Mouse (Mus musculus) E14TG2a.4 (cell line): ENCODE data around the gene Eid2b.

Experiments used
- H3K27me3 ChIP-seq: 2 replicates; pipeline ENCODE4 v1.6.1; 2014; ENCODE audit warnings: low read length, control low read depth; ENCODE audit not compliant: insufficient read depth
- H3K36me3 ChIP-seq: 2 replicates; pipeline ENCODE4 v1.6.1; 2014; ENCODE audit warnings: low read length, control low read depth; ENCODE audit not compliant: insufficient read depth
- H3K4me1 ChIP-seq: replicated peaks from 2 replicates; pipeline ENCODE4 v1.6.1; 2014; ENCODE audit warnings: low read depth, low read length, control low read depth
- H3K4me3 ChIP-seq: replicated peaks from 2 replicates; pipeline ENCODE4 v1.5.1; 2014; ENCODE audit warnings: mild to moderate bottlenecking, low read length
- H3K9me3 ChIP-seq: 2 replicates; pipeline ENCODE4 v1.6.1; 2014; ENCODE audit warnings: low read length, control low read depth
- CTCF ChIP-seq: conservative IDR thresholded peaks from 2 replicates; pipeline ENCODE4 v1.5.1; 2014; ENCODE audit warnings: low read length
- NANOG ChIP-seq: IDR thresholded peaks from 2 replicates; pipeline ENCODE4 v1.6.1; 2014; ENCODE audit warnings: borderline replicate concordance, low read length, mixed read lengths
- POU5F1 ChIP-seq: IDR thresholded peaks from 2 replicates; pipeline ENCODE4 v1.6.1; 2014; ENCODE audit warnings: low read length, borderline replicate concordance

The Eid2b gene

GRCm38 (mm10) chr7:28290165-28290564 is 12.6 kb downstream of the Eid2b start:
- H3K9me3 ChIP-seq: peaks cover 5% of the 10 kb centered on the region; the same call in 1 of the 2 replicates
- TF ChIP-seq CTCF (no peak), POU5F1 (no peak), NANOG (no peak)
- peaks cover 88% of the 10 kb centered on the region for H3K27me3 ChIP-seq

GRCm38 (mm10) chr7:28290638-28291590 is 13.4 kb downstream of the Eid2b start, which contains the start of gene Selenov:
Gene Selenov (minus strand): TSS chr7:28291186.
- peaks cover 5% of the 10 kb centered on the region; the same call in 1 of the 2 replicates for H3K9me3 ChIP-seq
- H3K27me3 ChIP-seq: peaks cover 92% of the 10 kb centered on the region
- TF ChIP-seq POU5F1: no peak; the same call in 1 of the 2 replicates
- H3K4me1 ChIP-seq: peaks cover 46% of the 10 kb centered on the region
- H3K36me3 ChIP-seq: no peaks in the 10 kb centered on the region
- peak within 1 kb of the TSS; percentile 80 for H3K4me3 ChIP-seq

More at GRCm38 (mm10) chr7:28290165-28290564, 12.6 kb downstream of the Eid2b start:
- no peaks in the 10 kb centered on the region for H3K36me3 ChIP-seq
- peaks cover 42% of the 10 kb centered on the region for H3K4me1 ChIP-seq
- peak overlapping the region; percentile 80 for H3K4me3 ChIP-seq

- Histone ChIP-seq H3K4me1 (peaks cover 68% of the 10 kb centered on the region), H3K4me3 (peak overlapping the region; percentile 85), H3K27me3 (peaks cover 89% of the 10 kb centered on the region), H3K9me3 (no peaks in the 10 kb centered on the region), H3K36me3 (no peaks in the 10 kb centered on the region)
- TF ChIP-seq CTCF (no peak), NANOG (no peak), POU5F1 (no peak)
These were observed 16.9 kb downstream of the Eid2b start for GRCm38 (mm10) chr7:28294481-28294880.

- peaks cover 67% of the 10 kb centered on the region for H3K27me3 ChIP-seq
- H3K4me3 ChIP-seq: peak overlapping the region; percentile 71
These were observed 21.5 kb downstream of the Eid2b start for GRCm38 (mm10) chr7:28298837-28299625.

GRCm38 (mm10) chr7:28301616-28302433 is 24.3 kb downstream of the Eid2b start, which contains the start of gene Dll3:
Gene Dll3 (minus strand): TSS chr7:28302238.
- peak within 1 kb of the TSS; percentile 78 for H3K4me3 ChIP-seq
- peaks cover 69% of the 10 kb centered on the region for H3K4me1 ChIP-seq
- H3K27me3 ChIP-seq: peaks cover 41% of the 10 kb centered on the region
- 0 out of 2 replicates have a peak, but pooled peaks have one; percentile 3 for TF ChIP-seq CTCF
- TF ChIP-seq POU5F1: no peak
- H3K36me3 ChIP-seq: peaks cover 34% of the 10 kb centered on the region
- no peaks in the 10 kb centered on the region for H3K9me3 ChIP-seq

More at GRCm38 (mm10) chr7:28298837-28299625, 21.5 kb downstream of the Eid2b start:
- H3K9me3 ChIP-seq: no peaks in the 10 kb centered on the region
- TF ChIP-seq POU5F1 (no peak), NANOG (no peak), CTCF (peak; percentile 84)
- H3K4me1 ChIP-seq: peaks cover 78% of the 10 kb centered on the region
- H3K36me3 ChIP-seq: peaks cover 6% of the 10 kb centered on the region

GRCm38 (mm10) chr7:28305641-28306040 is 28.1 kb downstream of the Eid2b start:
- H3K4me3 ChIP-seq: no peak overlapping the region
- H3K27me3 ChIP-seq: peaks cover 10% of the 10 kb centered on the region
- TF ChIP-seq CTCF (no peak), NANOG (no peak), POU5F1 (no peak)
- no peaks in the 10 kb centered on the region for H3K9me3 ChIP-seq
- H3K4me1 ChIP-seq: peaks cover 59% of the 10 kb centered on the region
- H3K36me3 ChIP-seq: peaks cover 72% of the 10 kb centered on the region

- TF ChIP-seq CTCF: no peak
- TF ChIP-seq POU5F1: no peak
- TF ChIP-seq NANOG: no peak
- H3K9me3 ChIP-seq: no peaks in the 10 kb centered on the region
- H3K4me3 ChIP-seq: no peak overlapping the region
- peaks cover 59% of the 10 kb centered on the region for H3K4me1 ChIP-seq
- H3K36me3 ChIP-seq: peaks cover 75% of the 10 kb centered on the region
- peaks cover 4% of the 10 kb centered on the region for H3K27me3 ChIP-seq
These were observed 28.7 kb downstream of the Eid2b start for GRCm38 (mm10) chr7:28306216-28306615.

GRCm38 (mm10) chr7:28309737-28310136 is 32.2 kb downstream of the Eid2b start:
- H3K36me3 ChIP-seq: peaks cover 71% of the 10 kb centered on the region
- no peaks in the 10 kb centered on the region for H3K9me3 ChIP-seq
- TF ChIP-seq POU5F1 (no peak), NANOG (no peak), CTCF (no peak)
- no peak overlapping the region; the same call in 1 of the 2 replicates for H3K4me3 ChIP-seq
- no peaks in the 10 kb centered on the region for H3K27me3 ChIP-seq
- peaks cover 47% of the 10 kb centered on the region for H3K4me1 ChIP-seq
